Mouse (Mus musculus) small intestine, adult 2 months (tissue): ENCODE results near the gene Nr6a1.

Experiments used
- CTCF ChIP-seq: fragments of 200-500 bp; IDR thresholded peaks from 2 replicates; pipeline ENCODE4 v1.5.1; 2012; ENCODE audit warnings: low read depth, mild to moderate bottlenecking, control low read depth, inconsistent platforms, low read length, moderate library complexity, mixed read lengths; ENCODE audit not compliant: insufficient replicate concordance, insufficient read length; ENCODE audit errors: extremely low read depth
- POLR2A ChIP-seq: fragments of 200-500 bp; IDR thresholded peaks from 2 replicates; pipeline ENCODE4 v1.6.1; 2012; ENCODE audit warnings: low read depth, mild to moderate bottlenecking, control low read depth, inconsistent platforms, low read length, moderate library complexity

- TF ChIP-seq CTCF (no peak), POLR2A (no peak)
Measured at GRCm38 (mm10) chr2:38723378-38723777, 204.1 kb downstream of the Nr6a1 start.
